Mouse (Mus musculus): ENCODE measurements at regions not wholly inside any gene's neighbourhood (a gene's known extent, or its start where the extent isn't known, plus 50 kb on each side); places are given as distances from the start of the nearest gene placed in this dataset.
A peak's percentile ranks its signal among the peaks of the same experiment; 100 is the strongest.
"Not testable (repeated sequence)": the region's sequence is repeated elsewhere in the genome, so short reads cannot be mapped to it uniquely, and the experiment has no call there.

- peak; percentile 9 for DNase-seq
These were observed 206.2 kb downstream of the Pcsk1 start for GRCm38 (mm10) chr13:75295818-75296217.

DNA sequence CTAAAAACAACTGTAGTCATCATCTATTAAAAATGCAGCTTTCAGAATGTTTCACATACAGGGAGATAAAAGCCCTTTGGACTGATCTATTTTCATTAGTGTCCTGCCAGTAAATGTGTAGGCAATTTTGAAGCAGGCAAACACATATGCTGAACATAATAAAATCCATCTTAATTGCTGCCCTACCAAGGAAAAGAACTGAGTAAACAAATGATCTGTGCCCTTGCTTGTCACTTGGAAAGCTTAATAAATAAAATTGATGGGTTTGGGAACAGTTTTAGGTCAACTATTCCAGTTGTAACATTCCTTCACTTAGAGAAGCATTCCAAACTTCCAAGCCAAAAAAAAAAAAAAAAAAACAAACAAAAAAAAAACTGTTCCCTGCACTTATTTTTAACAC lies 230.2 kb downstream of the Pcsk1 start:
- DNase-seq, result no peak

- DNase-seq, result no peak
These were observed 230.6 kb downstream of the Pcsk1 start for GRCm38 (mm10) chr13:75320239-75320638.

- no peak for DNase-seq
These were observed 247.4 kb downstream of the Pcsk1 start for GRCm38 (mm10) chr13:75337054-75337453.

DNA sequence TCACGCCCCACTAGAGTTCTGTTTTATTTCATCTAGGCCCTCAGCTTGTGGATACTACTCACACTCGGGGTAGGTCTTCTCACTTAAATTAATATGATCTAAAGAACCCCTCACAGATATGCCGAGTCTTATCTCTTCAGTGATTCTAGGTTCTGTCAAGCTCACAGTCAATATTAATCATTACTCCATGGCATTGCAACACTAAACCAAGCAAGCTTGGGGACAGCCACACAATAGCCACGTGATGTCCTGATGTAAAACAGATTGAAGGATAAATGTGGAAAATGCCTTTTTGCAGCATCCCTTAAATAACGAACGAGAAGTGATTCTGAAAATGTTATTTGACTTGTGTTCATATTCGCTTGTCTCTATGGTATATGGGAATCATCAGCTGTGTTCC lies 253.8 kb downstream of the Pcsk1 start:
- DNase-seq, result no peak

GRCm38 (mm10) chr13:75366723-75367426 lies 277.2 kb downstream of the Pcsk1 start:
- no peak for DNase-seq

DNA sequence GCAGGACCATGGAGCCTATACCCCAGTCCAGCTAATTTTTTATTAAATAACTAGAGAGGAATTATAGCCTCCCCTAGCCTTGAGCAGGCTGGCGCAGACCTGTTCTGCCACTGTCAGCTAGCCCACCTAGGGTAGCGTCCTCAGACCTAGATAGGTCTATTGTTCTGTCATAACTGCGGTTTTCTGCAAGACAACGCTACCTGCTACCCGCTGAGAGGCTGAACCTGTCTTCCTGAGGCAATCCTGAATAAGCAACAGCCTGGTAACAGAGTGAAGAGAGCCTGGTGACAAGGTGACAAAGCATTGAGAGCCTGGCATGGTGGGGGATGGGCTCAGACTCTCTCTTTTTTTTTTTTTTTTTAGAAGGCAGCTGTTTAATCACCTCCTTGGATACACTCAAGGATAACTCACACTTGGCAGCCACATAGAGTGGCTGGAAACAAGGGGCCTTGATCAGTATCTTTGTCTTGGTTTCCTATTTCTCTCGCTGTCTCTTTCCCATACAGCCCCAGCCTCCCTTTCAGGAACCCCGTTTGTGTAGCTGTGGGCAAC lies 278.7 kb downstream of the Pcsk1 start:
- no peak for DNase-seq

DNA sequence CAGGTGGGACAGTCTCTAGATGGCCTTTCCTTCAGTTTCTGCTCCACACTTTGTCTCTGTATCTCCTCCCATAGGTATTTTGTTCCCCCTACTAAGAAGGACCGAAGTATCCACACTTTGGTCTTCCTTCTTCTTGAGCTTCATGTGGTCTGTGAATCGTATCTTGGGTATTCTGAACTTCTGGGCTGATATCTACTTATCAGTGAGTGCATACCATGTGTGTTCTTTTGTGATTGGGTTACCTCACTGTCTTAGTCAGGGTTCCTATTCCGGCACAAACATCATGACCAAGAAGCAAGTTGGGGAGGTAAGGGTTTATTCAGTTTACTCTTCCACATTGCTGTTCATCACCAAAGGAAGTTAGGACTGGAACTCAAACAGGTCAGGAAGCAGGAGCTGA lies 287.5 kb downstream of the Pcsk1 start:
- DNase-seq, result not testable (repeated sequence)

GRCm38 (mm10) chr13:75377717-75378116 lies 288.1 kb downstream of the Pcsk1 start:
- no peak for DNase-seq

DNA sequence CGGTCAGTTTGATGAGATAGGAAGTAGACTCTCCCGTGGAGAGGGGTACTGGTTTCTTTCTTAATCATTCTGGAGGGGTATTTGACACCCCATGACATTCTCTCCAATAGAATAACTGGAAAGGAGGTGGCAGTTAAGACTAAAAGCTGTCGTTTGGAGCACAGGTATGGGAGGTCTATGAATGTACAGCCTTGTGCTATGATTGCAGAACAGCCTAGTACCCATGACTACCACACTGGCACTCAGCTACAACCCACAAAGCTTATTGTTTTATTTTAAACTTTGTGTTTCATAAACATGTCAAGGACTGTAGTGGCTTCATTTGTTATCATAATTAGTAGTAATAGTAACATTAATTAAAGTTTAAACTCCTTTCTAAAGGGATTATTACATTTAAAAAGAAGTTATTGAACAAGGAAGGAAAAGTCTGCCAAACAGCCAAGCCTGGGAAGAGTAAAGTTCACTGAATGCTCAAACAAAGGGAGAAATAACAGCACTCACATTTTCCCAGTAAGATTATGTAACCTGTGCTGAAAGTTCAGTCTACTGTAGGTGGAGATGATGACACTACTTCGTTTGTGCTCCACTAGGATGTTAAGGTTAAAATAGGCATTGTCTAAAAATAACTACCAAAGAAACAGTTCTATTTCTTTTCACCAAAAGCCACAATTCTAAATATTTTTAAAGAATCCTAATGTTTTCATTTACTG lies 295.2 kb downstream of the Pcsk1 start:
- DNase-seq, result no peak

GRCm38 (mm10) chr13:75389211-75389610 lies 299.6 kb downstream of the Pcsk1 start:
- no peak for DNase-seq

GRCm38 (mm10) chr13:75390177-75390576 lies 300.6 kb downstream of the Pcsk1 start:
- DNase-seq, result no peak

- DNase-seq, result not testable (repeated sequence)
These were observed 306.7 kb upstream of the Ell2 start for GRCm38 (mm10) chr13:75399846-75400245.

DNA sequence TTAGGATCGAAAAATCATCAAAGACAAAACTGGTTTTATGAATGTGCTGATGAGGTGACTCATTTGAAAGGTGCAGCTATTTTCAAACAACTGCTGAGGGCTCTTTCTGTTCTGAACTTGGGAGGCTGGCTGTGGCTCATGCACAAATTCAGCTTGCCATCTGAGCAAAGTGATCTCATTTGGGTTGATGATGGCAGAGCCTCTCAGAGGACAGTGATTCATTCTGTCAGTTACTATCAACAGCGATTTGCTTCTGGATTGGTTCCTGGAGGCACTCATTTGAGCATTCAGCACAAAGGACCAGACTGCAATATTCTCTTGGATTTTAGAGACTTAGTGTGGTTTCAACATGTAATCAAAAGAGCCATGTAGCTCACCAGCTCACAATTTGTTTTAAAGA lies 285.8 kb upstream of the Ell2 start:
- no peak for DNase-seq

DNA sequence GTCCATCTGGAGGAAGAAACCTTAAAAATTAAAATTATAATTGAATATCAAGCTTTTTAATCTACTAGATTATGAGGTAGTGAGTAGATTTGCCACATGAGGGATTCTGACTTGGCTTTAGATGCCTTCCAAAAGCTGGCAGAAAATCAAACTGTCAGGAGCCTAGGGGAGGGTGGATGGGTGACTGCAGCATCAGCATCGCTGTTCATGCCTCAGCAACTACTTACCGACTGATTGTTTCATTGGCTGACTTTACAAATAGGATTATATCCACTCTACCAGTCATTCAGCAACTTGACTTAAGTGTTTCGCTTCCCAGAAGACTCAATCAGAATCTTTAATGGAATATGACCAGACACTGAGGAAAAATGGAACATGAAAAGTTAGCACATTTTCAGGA lies 279.6 kb upstream of the Ell2 start:
- DNase-seq, result no peak

DNA sequence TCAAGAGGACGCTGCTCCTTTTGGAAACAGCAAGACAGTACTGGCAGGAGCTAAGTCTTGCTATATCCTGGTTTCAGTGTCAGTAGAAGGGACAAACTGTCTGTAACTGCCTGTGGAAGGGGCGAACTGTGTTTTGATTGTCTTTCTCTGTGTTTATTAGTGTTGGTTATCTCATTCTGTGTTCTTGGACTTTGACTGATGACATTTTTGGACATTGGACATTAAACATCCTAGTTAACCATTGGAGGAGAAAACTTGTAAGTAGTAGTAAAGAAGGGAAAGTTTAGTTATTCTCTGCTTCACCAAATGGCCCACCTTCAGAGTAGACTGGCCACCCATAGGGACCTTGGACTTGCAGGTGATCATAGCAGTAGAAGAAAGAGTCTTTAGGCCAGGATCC lies 267.4 kb upstream of the Ell2 start:
- no peak for DNase-seq

GRCm38 (mm10) chr13:75440051-75440450 lies 266.5 kb upstream of the Ell2 start:
- DNase-seq, result no peak

- DNase-seq, result no peak
These were observed 246.2 kb upstream of the Ell2 start for GRCm38 (mm10) chr13:75460335-75460878.

- DNase-seq, result no peak
These were observed 245.3 kb upstream of the Ell2 start for GRCm38 (mm10) chr13:75461273-75461672.

DNA sequence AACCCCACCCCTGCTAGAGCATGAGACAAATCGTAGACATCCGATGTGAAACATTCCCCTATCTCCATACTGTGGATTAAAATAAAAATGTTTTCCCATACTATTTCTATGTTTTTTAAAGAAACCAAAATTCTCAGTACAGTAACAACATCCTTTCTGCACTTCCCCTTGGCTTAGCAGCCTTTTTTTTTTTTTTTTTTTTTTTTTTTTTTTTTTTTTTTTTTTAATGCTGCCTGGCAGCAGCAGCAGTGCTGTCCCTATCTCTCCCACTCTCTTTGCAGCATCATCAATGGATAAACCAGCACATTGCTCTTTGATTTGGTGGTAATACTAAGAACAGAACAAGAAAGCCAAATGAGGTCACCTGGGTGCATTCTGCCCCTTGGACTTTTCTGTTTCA lies 239.3 kb upstream of the Ell2 start:
- no peak for DNase-seq

DNA sequence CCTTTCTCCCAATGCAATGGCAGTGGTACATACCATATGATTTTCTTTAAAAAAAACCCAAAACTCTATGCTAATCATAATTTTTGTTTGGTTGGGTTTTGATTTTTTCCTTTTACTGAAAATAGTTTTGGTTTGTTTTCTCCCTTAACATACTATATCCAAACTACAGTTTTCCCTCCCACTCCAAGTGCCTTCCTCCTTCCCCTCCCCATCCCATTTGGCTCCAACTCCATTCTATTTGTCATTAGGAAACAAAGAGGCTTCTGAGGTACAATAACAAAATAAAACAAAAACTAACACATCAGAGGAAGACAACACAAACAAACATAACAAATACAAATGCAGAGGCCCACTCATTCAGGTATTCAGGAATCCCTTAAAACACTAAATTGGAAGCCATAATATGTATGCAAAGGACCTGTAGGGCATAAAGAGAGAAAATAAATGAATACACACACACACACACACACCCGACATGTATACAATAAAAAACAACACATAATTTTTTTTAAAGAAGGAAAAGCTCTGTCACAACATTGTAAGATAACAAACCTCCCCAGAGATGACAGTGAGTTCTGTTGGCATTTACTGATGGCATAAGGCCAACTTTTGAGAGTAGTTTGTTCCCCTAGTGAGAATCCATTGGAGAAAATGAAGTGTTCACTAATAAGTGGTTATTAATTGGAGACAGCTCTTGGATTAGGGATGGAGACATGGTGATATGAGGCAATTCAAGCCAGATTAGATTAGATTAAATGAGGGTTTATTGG lies 230.5 kb upstream of the Ell2 start:
- DNase-seq, result no peak

DNA sequence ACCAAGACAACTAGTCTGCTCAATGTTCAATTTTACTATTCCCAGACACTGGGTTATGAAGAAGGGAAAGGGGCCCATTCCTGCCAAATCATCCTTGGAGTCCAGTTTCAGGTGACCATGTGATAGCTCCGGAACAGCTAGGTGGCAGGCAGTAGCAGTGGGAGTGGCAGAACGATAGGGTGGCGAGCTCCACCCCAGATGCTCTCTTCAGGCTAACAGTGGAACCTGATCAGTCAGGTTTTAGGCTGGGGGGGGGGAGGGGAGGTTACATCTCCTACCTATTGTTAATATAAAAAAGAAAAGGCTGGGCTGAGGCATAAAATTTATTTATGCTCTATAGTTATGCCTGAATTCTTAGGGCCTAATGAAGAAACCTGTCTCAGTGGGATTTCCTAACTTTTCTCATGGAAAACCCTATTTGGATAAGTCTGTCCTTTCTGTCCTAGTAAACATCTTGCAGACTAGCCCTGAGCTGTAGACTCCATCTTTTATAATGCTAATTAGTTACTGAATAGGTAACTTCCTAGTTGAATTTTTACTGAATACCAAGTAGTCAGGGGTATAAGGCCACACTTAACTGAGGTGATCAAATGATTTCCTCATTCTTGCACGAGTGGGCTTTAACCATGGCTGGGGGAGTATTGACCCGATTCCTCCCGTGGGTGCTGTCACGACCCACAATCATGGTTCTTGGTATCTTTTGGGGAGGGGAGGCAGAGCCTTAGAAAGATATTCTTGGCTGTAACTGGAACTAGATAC lies 223.2 kb upstream of the Ell2 start:
- not testable (repeated sequence) for DNase-seq
